In the genomic region with DNA sequence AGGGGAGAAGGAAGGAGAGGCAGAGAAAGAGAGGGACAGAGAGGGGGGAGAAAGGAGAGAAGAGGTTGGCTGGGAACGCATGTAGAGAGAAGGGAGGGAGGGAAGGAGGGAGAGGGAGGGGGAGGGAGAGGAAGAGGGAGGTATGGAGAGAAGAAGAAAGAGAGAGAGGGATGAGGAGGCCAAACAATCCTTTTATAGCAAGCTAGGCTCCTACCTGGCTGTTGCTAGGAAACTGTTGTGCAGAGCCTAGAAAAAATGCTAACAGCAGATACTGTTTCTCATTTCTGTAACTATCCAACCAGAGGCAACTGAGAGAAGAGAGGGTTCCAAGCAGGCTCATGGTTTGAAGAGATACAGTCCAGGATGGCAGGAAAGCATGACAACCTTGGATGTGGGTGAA, we compare ENCODE assay signal across 9 mouse cellular contexts.
"Had no signal": no experiment of that assay in that cellular context is flagged by ENCODE, and none has a peak within 500 bp of the region (broad histone marks: within the 10 kb centered on the region; RNA-seq: fewer than 3 reads in every experiment).

No protein-coding gene starts in this region.

- DNase-seq: kidney, adult 8-10 months; kidney, postnatal 25 days; liver; liver, embryonic 13.5 days; liver, postnatal 0 days; thymus, adult 18-20 months; thymus, postnatal 14 days had no signal

- H3K27ac ChIP-seq: limb, embryonic 12.5 days; liver, embryonic 13.5 days; midbrain, embryonic 15.5 days had no signal

- ATAC-seq: liver, postnatal 0 days had no signal

- H3K4me3 ChIP-seq: limb, embryonic 12.5 days; liver, embryonic 13.5 days; midbrain, embryonic 15.5 days had no signal
